Mouse (Mus musculus) stomach, embryonic 14.5 days (tissue): Measurements from ENCODE around the gene Pick1. TPM values are rescaled to one million over a fixed set of nuclear protein-coding genes. Genes with fewer than 3 reads are reported as not detected.

Experiments used
- polyA plus RNA-seq: library from polyadenylated mRNA; unstranded; fragments of >200 nt; fragmentation: Nextera tagmentation; extraction: Ambion mirVana; gene quantifications from 2 replicates; pipeline ENCODE4 v1.2.1, GENCODE M21; 2014

The Pick1 gene
- polyA plus RNA-seq, 1 experiment from 2014 or later, result 33.1 TPM

Other genes with a start within 250 kb of the Pick1 start
- gene H1f0, start 200.7 kb upstream of the Pick1 start, polyA plus RNA-seq, result 160 and 175 TPM in 2 replicates
- 0.30 and 0.39 TPM in 2 replicates for gene Galr3, start 187.3 kb upstream of the Pick1 start, polyA plus RNA-seq
- 42.7 and 44.1 TPM in 2 replicates for gene Ankrd54, start 166.3 kb upstream of the Pick1 start, polyA plus RNA-seq
- gene Eif3l, start 154.0 kb upstream of the Pick1 start, polyA plus RNA-seq, result 218 and 224 TPM in 2 replicates
- gene Micall1, start 120.3 kb upstream of the Pick1 start, polyA plus RNA-seq, result 12.1 and 12.5 TPM in 2 replicates
- gene Polr2f, start 88.2 kb upstream of the Pick1 start, polyA plus RNA-seq, result 367 and 376 TPM in 2 replicates
- 8.7 TPM in 2 replicates for gene 1700088E04Rik, start 87.9 kb upstream of the Pick1 start, polyA plus RNA-seq
- gene Sox10, start 63.9 kb upstream of the Pick1 start, polyA plus RNA-seq, result 16.8 TPM in 2 replicates
- 0.93 and 1.3 TPM in 2 replicates for gene Gm49486, start 218 bp downstream of the Pick1 start, polyA plus RNA-seq
- 0.18 and 0.19 TPM in 2 replicates for gene Slc16a8, start 25.6 kb downstream of the Pick1 start, polyA plus RNA-seq
- 5.9 and 8.6 TPM in 2 replicates for gene Baiap2l2, start 56.4 kb downstream of the Pick1 start, polyA plus RNA-seq
- 16.6 and 17.4 TPM in 2 replicates for gene Pla2g6, start 99.2 kb downstream of the Pick1 start, polyA plus RNA-seq
- gene Maff, start 117.4 kb downstream of the Pick1 start, polyA plus RNA-seq, result 4.2 and 6.1 TPM in 2 replicates
- 51.2 and 64.3 TPM in 2 replicates for gene Tmem184b, start 174.4 kb downstream of the Pick1 start, polyA plus RNA-seq
- gene Csnk1e, start 226.4 kb downstream of the Pick1 start, polyA plus RNA-seq, result 64.3 and 70.3 TPM in 2 replicates